Mouse (Mus musculus) frontal cortex, postnatal 25 days (tissue): Measurements from ENCODE around the gene Wdr18.
"Not testable (repeated sequence)": the region's sequence is repeated elsewhere in the genome, so short reads cannot be mapped to it uniquely, and the experiment has no call there.

Experiments
- DNase-seq, 2 experiments: peaks; one replicate each; pipeline ENCODE4 v3.0.0; 2022; ENCODE audit warnings: low spot score in 2 of 2

Wdr18 gene

DNA sequence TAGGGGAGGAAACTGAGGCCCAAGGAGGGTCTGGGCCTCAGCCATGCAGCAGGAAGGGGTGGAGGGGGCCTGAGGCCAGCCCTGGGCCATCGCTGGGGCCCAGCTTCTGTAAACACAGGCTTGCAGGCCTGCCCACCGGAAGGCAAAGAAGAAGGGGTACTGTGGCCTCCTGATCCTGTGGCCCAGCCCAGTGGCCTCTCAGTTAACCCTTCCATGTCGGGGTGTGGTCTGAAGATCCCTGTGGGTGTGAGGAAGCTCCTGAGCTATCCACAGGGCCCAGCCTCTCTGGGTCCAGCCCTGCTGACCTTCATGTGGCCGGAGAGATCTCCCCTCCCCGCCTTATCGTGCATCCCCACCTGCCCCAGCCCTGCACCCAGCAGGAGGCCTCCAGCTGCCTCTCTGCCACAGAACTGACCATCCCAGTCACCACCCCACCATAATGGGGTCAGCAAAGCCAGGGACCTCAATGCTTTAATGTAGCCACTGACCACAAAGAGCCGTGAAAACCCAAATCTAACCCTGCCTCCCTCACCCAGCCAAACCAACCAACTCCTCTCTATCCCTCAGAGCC, 13.1 kb upstream of the Wdr18 start:
- DNase-seq, result no peak

DNA sequence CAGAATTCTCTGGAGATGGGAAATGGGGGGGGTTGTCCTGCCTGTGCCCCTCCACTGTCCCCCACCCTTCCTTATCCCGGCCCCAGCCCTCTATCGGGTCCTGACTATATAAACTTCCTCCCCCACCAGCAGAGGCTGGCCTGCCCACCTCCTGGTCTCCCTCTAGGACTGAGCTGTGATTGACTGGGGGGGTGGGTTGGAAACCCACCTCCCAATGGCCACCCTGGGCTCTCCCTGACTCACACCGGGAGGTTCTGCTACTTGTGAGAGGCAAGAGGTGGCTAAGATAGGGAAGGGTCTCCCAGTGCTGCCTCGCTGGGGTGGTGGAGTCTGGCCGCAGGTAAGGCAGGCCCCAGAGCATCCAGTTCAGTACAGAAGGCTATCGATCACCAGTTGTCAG, 12.4 kb upstream of the Wdr18 start:
- DNase-seq, result no peak

DNA sequence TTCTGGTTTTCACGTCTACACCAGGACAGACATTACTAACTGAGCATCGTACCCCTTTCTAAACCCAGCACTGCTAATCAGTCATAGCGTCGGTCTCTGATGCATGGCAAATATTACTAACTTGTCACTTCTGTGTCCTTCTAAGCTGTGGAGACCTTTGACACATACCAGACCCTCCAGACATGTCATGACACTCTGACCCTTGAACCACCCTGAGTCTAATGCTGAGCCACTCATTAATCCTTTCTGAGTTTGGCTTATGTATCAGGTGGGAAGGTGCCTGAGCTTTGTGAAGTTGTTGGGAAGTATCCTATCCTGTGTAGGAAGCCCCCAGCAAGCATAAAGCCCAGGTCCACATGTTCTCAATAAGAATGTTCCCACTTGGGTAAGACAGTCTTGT, 10.1 kb upstream of the Wdr18 start:
- DNase-seq, result no peak

DNA sequence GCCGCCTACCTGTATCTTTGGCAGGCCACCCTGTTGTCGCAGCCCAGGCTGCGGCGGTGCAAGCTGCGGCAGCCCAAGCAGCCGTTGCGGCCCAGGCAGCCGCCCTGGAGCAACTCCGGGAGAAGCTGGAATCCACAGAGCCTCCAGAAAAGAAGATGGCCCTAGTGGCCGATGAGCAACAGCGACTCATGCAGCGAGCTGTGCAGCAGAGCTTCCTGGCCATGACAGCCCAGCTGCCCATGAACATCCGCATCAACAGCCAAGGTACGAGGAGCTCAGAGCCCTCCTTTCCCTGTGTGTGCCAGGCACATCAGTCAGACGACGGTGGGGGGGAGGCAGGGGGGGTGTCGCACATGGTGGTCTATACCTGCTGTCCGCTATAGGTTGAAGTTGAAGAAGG, 9.3 kb upstream of the Wdr18 start:
- DNase-seq, result no peak

DNA sequence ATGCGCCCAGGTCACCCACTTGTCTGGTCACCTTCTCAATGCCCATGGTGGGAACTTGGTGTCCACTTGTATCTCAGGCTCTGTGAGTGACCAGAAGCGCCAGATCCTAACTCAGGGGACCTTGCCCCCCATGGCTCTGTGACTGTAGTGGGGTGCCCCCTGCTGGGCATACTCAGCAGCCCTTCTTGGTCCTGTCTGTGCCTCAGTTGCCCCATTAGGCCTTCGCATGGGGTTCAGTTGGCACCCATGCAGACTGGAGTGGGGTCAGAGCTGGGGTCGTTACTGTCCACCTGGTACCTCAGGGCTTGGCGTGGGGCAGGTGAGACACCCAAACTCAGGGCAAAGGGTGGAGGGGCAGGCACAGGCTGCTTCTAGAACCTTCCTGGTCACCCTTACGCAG, 6.0 kb upstream of the Wdr18 start:
- DNase-seq, result no peak

DNA sequence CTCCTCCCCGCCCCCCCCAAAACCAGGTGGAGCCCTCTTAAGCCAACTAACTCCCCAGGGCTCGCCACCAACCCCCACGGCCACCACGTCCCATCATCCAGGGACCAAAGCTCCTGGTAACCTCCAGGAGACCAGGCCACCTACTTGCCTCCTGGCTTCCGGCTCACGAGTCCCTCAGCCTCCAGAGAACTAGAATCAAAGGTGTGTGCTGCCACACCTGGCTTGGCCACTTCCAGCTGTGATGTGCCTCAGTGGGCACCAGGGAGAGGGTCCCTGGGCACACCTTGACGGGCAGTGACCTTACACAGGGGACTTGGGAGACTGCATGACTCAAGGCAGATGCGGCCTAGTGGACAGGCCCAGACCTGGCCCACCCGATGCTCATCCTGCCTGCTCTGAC, 4.3 kb upstream of the Wdr18 start:
- no peak for DNase-seq

DNA sequence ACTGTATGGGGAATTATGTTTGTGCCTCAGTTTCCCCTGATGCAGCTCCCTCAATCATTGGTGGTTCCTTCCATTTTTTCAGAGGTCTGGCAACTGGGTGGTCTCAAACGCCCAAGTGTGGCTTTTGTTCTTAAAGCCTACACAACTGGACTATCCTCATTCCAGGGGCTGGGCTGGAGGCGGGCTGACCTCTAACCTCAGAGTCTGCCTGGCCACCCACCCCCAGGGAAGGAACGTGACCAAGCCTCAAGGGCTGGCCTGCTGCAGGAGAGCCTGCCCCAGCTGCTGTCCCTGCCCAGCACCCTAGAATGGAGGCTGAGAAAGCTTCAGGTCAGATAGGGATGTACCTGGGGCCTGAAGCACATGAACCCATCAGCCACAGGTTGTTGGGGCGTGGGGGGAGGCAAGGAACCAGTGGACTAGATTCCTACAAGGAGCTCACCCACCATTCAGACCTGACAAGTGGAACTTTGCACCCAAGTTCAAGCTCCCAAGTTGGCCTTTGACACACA, 3.3 kb upstream of the Wdr18 start:
- DNase-seq, result no peak

DNA sequence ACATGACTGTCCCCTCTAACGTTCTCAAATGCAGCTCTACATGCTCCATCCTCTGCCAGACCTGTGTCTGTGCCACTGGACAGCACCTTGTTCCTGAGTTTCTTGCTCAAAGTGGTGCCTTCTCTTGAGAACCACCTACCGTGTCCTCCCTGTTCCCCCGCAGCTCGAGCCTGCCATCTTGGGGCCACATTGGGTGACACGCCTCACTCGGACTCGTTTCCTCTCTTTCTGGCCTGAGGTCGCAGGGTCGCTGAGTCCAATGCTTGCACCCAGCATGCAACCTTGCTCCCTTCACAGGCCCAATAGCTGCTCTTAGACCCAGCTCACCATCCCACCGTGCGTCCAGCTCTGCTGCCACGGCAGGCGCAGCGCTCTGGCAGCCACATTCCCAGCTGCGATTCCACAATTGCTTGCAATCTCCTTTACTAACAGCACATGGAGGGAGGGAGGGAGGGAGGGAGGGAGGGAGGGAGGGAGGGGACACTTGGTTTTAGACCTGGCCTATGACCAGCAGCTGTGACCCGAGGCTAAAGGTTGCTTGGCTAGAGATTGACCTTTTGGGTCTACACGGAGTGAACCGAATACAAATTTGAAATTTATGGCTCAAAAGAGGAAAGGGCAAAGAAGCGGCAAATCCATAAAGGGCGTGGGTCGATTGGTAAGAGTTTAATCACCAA, 1.7 kb upstream of the Wdr18 start:
- DNase-seq, result peak; percentile 49 to 74

DNA sequence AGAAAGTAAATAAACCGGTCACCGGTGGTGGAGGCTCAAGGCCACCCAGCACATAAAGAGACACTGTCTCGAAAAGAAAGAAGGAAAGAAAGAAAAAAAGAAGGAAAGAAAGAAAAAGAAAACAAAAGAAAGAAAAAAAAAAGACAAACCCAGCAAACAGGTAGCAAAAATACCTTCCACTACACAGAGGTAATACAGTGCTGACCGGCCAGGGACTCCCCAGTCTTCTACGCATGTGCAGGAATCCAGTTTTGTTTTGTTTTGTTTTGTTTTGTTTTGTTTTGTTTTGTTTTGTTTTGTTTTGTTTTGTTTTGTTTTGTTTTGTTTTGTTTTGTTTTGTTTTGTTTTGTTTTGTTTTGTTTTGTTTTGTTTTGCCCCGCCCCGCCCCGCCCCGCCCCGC, 540 bp upstream of the Wdr18 start:
- DNase-seq, result not testable (repeated sequence)

DNA sequence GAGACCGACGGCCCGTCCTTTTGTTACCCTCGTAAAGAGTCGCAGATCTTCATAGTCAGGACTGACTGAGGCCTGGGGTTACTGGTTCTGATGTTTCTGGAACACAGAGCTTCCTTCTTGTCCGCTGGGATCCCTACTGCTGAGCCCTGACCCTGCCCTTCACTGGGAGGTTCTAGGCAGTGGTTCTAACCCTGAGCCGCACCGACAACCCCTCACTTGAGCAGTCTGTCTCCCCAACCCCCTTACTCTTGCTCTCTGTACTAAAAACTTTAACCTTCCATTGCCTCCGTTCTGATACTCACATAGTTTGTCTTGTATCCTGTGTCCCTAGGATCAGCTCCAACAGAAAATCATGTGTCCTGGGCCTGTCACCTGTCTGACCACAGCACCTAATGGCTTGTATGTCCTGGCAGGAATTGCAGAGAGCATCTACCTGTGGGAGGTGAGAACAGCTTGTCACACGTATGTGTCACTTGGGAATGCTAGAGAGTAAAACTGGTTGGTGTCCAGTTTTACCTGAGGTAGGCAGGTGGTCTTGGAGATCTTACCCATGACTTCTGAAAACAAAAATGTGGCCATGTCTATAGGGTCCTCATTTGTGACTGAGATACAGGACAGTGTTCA, 831 bp downstream of the Wdr18 start:
- no peak for DNase-seq

DNA sequence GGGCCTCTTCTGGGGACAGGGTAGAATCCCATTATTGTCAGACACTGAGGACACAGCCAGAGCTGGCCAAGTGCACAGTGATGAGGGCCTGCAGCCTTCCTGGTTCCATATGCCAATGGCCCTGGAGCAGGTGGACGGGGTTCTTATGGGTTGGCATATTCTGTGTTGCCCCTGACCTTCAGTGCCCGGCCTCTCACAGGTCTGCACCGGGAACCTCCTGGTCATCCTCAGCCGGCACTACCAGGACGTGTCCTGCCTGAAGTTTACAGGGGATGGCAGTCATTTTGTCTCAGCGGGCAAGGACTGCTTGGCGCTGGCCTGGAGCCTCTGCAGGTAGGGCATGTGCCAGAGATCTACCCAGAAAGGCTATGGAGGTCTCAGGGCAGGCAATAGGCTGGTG, 4.8 kb downstream of the Wdr18 start:
- no peak for DNase-seq

DNA sequence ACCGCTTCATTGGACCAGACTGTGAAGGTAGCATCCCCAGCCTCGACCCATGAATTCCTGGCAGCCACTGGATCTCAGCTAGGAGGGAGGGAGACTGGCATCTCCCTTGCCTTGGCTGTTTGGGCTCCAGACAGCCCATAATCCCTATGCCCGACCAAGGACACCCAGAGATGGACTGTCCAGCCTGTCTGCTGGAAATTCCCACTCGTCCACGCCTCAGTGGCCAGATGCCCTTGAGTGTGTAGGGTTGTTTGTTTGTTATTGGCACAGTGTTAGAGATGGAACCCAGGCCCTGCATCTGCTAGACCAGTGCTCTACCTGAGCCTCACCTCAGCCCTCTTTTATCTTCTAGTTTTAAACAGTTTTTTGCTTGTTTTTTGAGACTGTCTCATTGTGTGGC, 5.4 kb downstream of the Wdr18 start:
- DNase-seq, result no peak

DNA sequence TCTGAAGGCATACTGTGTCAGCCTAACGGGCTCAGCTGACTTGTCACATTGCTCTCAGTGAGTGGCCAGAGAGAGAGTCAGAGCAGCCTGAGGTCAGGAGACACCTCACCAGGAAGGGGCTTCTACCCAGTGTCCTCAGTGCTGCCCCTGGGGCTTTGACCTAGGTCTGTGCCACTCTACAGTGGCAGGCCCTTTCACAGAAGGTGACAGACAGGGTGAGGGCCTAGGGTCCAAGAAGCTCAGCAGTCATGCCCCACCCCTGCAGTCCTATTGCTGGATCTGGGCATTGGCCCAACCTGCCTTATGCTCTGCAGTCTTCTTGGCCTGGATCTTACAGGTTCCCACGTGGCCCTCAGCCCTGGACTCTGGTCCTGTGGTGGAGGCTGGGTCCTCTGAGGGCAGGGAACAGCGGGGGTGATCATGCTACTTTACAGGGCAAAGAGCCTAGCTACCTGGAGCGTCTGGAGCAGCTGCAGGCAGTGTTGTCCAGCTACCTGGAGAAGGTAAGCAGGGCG, 7.0 kb downstream of the Wdr18 start:
- DNase-seq, result no peak

DNA sequence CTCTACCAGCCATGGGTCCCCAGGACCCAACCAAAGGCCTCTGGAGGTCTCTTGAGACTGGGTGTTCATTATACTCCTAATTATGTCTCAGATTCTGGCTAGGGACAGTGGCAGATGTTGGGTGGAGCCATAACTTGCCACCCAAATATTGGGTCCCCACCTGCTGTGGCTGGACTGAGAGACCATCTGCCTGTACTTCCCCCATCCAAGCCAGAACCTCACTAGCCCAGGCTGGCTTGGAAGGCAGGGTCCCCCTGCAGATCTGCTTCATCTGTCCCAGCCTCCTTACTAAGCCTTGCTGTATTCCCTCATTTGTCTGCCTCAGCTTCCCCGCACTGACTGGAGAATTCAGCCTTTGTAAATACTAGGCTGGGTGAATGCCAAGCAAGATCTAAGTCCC, 8.2 kb downstream of the Wdr18 start:
- DNase-seq, result no peak

DNA sequence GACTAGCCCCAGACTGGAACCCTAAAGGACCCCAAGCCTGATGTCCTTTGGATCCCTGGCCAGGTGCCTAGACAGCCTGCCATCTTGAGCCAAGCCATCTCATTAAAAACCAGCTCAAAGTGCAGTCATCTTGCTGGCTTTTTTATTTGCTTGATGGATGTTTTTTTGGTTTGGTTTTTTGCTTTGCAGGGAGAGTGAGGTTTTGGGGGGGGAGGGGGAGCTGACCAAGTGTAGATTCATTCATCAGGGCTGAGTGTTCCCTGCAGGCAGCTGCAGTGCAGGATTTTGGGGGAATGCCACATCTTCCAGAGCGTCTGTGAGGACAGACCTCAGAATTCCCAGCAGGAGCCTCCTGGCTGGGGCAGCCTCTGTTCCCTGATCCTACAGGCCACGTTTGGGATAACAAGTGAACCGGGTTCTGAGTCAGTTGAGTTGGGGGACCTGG, 9.2 kb downstream of the Wdr18 start:
- DNase-seq, result no peak

DNA sequence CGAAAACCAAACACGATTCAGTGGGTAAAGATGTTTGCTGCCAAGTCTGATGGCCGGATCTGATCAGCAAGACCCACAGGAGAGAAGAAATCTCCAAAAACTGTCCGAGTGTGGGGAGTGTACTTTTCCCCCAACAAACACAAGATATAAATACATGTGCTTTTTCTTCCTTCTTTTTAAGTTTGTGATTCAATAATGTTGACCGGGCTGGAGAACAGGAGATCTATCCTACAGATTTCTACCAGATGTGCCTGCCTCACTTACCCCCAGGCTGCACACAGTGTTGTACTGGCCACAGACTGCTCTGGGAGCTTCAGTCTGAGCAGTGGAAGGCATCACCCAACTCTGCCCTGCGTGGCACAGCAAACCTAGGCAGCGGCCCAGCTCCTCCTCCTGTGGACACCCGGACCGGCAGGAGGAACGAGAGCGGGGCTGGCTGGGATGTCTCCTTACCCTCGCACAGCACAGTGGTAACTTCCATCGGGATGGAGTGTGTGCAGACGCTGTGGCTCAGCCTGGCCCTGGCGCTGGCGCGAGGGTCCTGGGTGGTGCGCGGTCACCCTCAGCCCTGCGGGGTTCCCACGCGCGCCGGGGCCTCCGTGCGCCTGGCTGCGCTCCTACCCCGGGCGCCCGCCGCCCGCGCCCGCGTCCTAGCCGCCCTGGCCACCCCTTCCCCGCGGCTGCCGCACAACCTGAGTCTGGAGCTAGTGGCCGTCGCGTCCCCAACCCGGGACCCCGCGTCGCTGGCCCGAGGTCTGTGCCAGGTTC, 10.6 kb downstream of the Wdr18 start, which contains the start of gene Grin3b:
Grin3b (plus strand) TSS at position 301 of the 768 bp plus-strand sequence.
- no peak for DNase-seq

DNA sequence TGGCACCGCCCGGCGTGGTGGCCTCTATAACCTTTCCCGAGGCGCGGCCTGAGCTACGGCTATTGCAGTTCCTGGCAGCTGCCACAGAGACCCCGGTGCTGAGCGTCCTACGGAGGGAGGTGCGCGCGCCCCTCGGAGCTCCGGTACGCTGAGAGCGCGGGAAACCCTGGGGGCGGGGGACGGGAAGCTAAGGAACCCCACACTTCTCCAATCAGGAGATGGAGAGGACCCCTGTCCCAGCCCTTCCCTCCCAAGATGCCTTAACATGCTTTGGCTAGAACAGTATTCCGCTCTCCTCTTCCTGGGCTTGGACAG, 11.2 kb downstream of the Wdr18 start:
- DNase-seq, result no peak

DNA sequence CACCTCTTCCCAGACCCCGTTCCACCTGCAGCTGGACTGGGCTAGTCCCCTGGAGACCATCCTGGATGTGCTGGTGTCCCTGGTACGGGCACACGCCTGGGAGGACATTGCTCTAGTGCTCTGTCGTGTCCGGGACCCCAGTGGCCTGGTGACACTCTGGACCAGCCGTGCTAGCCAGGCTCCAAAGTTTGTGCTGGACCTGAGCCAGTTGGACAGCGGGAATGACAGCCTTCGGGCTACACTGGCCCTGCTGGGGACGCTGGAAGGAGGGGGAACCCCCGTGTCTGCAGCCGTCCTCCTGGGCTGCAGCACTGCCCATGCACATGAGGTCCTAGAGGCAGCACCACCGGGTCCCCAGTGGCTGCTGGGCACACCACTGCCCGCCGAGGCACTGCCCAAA, 12.9 kb downstream of the Wdr18 start:
- no peak for DNase-seq

DNA sequence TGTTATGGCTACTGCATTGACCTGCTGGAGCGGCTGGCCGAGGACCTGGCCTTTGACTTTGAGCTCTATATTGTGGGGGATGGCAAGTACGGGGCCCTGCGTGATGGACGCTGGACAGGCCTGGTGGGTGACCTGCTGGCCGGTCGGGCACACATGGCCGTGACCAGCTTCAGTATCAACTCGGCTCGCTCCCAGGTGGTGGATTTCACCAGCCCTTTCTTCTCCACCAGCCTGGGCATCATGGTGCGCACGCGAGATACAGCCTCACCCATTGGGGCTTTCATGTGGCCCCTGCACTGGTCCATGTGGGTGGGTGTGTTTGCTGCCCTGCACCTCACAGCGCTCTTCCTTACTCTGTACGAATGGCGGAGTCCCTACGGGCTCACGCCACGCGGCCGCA, 14.1 kb downstream of the Wdr18 start:
- DNase-seq, result no peak

DNA sequence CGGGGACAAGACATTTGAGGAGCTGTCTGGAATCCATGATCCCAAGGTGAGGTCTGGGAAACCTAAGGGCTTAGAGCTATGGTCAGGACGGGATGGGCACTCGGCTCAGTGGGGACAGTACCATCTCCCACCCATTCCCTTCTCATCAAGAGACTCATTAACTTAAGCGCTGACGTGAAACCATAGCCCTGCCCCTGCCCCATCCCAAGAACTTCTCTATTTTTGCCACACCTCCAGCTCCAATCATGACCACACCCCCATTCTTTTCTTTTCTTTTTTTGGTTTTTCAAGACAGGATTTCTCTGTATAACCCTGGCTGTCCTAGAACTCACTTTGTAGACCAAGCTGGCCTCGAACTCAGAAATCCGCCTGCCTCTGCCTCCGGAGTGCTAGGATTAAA, 14.7 kb downstream of the Wdr18 start:
- no peak for DNase-seq

DNA sequence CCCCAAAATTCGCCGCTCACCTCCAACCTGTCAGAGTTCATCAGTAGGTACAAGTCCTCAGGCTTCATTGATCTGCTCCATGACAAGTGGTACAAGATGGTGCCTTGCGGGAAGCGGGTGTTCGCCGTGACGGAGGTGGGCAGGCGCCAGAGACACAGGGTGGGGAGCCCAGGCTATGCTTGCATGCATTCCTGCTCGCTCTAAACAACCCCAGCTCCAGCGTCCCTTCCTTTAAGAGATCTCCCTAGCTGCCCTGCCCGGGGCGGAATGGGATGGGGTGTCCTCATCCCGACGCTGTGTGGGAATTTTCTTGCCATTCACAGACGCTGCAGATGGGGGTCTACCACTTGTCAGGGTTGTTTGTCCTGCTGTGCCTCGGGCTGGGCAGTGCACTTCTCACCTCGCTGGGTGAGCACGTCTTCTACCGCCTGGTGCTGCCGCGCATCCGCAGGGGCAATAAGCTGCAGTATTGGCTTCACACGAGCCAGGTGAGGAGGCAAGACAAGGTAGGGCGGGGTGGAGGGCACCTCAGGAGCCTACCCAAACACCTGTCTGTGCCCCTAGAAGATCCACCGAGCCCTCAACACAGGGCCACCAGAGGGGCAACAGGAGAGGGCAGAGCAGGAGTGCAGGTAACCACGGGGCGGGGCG, 16.2 kb downstream of the Wdr18 start:
- no peak for DNase-seq

DNA sequence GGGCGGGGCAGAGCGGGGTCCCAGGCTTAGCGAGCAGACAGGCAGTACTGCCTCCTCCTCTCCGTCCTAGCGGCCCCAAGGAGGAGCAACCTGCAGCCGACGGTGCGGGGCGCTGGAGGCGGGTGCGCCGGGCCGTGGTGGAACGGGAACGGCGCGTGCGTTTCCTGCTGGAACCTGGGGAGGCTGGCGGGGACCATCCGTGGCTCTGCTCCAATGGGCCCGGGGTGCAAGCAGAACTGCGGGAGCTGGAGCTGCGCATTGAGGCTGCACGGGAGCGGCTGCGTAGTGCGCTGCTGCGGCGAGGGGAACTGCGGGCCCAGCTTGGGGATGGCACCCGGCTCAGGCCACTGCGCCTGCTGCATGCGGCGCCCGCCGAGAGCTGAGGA, 16.8 kb downstream of the Wdr18 start:
- DNase-seq, result no peak
